ENCODE assay signal across 28 mouse cellular contexts in genomic region chr11:84995241-84995640, GRCm38 (mm10). TPM values are rescaled to one million over a fixed set of nuclear protein-coding genes. Genes with fewer than 3 reads are reported as not detected.
"Had no signal": no experiment of that assay in that cellular context is flagged by ENCODE, and none has a peak within 500 bp of the region (broad histone marks: within the 10 kb centered on the region; RNA-seq: fewer than 3 reads in every experiment).

No protein-coding gene starts in this region.

- H3K27me3 ChIP-seq: kidney, embryonic 15.5 days; limb, embryonic 13.5 days; liver, embryonic 12.5 days; liver, embryonic 15.5 days; lung, embryonic 15.5 days; midbrain, embryonic 12.5 days; midbrain, embryonic 15.5 days; neural tube, embryonic 13.5 days had no signal

- H3K27ac ChIP-seq: kidney, embryonic 15.5 days; limb, embryonic 10.5 days; limb, embryonic 13.5 days; liver, embryonic 12.5 days; liver, embryonic 15.5 days; lung, embryonic 15.5 days; macrophage; midbrain, embryonic 12.5 days; midbrain, embryonic 15.5 days; neural tube, embryonic 13.5 days; stomach, postnatal 0 days had no signal

- ATAC-seq: intestine, postnatal 0 days; liver, embryonic 12.5 days; midbrain, embryonic 15.5 days had no signal

- DNase-seq: kidney, adult 2 months; kidney, postnatal 14 days; kidney, postnatal 4 days; layer of hippocampus, postnatal 36 days; liver; lung, adult 18-20 months; lung, postnatal 14 days; right cerebral cortex, adult 18-20 months; right cerebral cortex, postnatal 14 days; right cerebral cortex, postnatal 4 days; thymus, adult 2 months; thymus, postnatal 25 days had no signal

- H3K9ac ChIP-seq: kidney, embryonic 15.5 days; limb, embryonic 13.5 days; liver, embryonic 12.5 days; liver, embryonic 15.5 days; lung, embryonic 15.5 days; midbrain, embryonic 12.5 days; midbrain, embryonic 15.5 days; neural tube, embryonic 13.5 days had no signal

- H3K4me3 ChIP-seq: kidney, embryonic 15.5 days; limb, embryonic 10.5 days; limb, embryonic 13.5 days; liver, embryonic 12.5 days; liver, embryonic 15.5 days; lung, embryonic 15.5 days; midbrain, embryonic 12.5 days; midbrain, embryonic 15.5 days; myocyte; neural tube, embryonic 13.5 days had no signal

- H3K4me1 ChIP-seq: kidney, embryonic 15.5 days; limb, embryonic 10.5 days; limb, embryonic 13.5 days; liver, embryonic 12.5 days; liver, embryonic 15.5 days; lung, embryonic 15.5 days; midbrain, embryonic 12.5 days; midbrain, embryonic 15.5 days; neural tube, embryonic 13.5 days had no signal

- H3K9me3 ChIP-seq: kidney, embryonic 15.5 days; limb, embryonic 10.5 days; limb, embryonic 13.5 days; liver, embryonic 12.5 days; liver, embryonic 15.5 days; lung, embryonic 15.5 days; midbrain, embryonic 12.5 days; midbrain, embryonic 15.5 days; neural tube, embryonic 13.5 days had no signal

RNA-seq across cellular contexts. Expression of gene Car4, which starts 37.7 kb away (rescaled TPM):
- total RNA-seq: megakaryocyte, adult 5-6 weeks; monocyte, adult 5-6 weeks; neutrophil, adult 5-6 weeks had no signal
- polyA plus RNA-seq: macrophage, myocyte had no signal
